Mouse (Mus musculus) olfactory bulb, adult 2 months (tissue): ENCODE measurements at regions not wholly inside any gene's neighbourhood (a gene's known extent, or its start where the extent isn't known, plus 50 kb on each side); places are given as distances from the start of the nearest gene placed in this dataset.

Experiments used
- CTCF ChIP-seq: fragments of 200-500 bp; IDR thresholded peaks from 2 replicates; pipeline ENCODE4 v1.5.1; 2012; ENCODE audit warnings: low read depth, mild to moderate bottlenecking, low read length, moderate library complexity; ENCODE audit not compliant: insufficient read depth
- POLR2A ChIP-seq: fragments of 200-500 bp; IDR thresholded peaks from 2 replicates; pipeline ENCODE4 v1.6.1; 2012; ENCODE audit warnings: mild to moderate bottlenecking, low read depth, low read length, moderate library complexity; ENCODE audit not compliant: insufficient read depth

DNA sequence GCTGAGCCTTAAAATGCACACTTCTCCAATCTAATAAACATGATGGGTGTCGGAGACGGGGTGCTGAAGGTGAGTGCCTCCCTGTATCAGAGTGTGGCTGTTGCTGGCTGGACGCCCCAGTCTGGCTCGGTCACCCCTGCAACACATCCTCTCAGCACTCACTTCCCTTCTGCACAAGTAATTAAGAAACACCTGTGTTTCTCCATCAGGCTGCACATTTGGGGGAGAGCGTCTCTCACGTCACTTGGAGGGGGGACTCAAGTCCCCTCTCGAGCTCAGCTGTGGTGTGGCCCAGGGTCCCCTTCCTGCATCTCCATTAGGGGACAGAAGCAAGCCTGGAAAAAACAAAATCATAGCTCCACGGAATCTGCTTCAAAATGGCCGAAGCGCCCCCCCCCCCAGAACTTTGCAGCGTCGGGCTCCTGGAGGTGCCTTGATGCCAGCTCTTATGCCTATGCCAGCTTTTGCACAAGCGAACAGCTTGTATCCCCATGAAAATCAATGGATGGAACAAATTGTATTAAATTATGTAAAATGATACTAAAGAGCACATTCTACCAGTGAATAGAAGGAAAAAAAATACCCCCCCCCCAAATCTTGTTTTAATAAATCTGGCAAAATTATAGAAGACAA lies 377.4 kb downstream of the Zfp536 start:
- TF ChIP-seq POLR2A (no peak), CTCF (no peak)
